Mouse (Mus musculus): Measurements from ENCODE around the gene Drap1. TPM values are rescaled to one million over a fixed set of nuclear protein-coding genes. Genes with fewer than 3 reads are reported as not detected.
"Not testable (repeated sequence)": the region's sequence is repeated elsewhere in the genome, so short reads cannot be mapped to it uniquely, and the experiment has no call there.

Gene Drap1
- polyA plus RNA-seq, 1 experiment, result 138 TPM

DNA sequence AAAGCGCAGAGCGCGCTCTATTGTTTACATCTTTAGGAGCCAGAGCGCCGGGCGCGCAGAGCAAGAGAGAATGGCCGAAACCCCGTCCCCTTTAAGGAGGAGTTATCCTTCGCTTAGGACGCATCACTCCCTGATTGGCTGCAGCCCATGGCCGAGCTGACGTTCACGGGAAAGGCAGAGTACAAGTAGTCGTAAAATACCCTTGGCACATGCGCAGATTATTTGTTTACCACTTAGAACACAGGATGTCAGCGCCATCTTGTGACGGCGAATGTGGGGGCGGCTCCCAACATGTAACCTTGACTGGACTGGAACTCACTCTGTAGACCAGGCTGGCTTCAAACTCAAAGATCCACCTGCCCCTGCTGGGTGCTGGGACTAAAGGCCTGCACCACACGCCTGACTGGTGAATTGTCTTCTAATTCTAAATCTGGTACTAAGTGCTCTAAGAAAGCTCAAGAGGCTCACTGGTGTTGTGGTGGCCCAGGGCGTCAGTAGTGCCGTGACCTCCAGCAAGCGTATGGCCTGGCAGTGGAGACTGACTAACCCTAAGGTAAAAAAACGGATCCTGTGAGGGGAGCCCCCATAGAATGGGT lies 18.1 kb downstream of the Drap1 start:
- not testable (repeated sequence) for H3K4me1 ChIP-seq (ENCODE audit: control insufficient read depth, insufficient read depth, low read length); H3K9me3 ChIP-seq (replicated peaks; ENCODE audit: control insufficient read depth, insufficient read depth, low read length, poor library complexity, severe bottlenecking); H3K27me3 ChIP-seq (ENCODE audit: control insufficient read depth, insufficient read depth, low read length, poor library complexity, severe bottlenecking); H3K36me3 ChIP-seq (ENCODE audit: control insufficient read depth, insufficient read depth, low read length, poor library complexity, severe bottlenecking)
- Histone ChIP-seq H3K27ac (ENCODE audit: insufficient read depth, low read length) (peak overlapping the region; percentile 85), H3K4me3 (ENCODE audit: low read depth, low read length) (peak overlapping the region; percentile 94), H3K9ac (ENCODE audit: low read depth, poor library complexity, severe bottlenecking) (peak overlapping the region; percentile 72)
- peak; percentile 0 for TF ChIP-seq CTCF (IDR thresholded peaks at IDR 0.05; ENCODE audit: low read depth, low read length)

DNA sequence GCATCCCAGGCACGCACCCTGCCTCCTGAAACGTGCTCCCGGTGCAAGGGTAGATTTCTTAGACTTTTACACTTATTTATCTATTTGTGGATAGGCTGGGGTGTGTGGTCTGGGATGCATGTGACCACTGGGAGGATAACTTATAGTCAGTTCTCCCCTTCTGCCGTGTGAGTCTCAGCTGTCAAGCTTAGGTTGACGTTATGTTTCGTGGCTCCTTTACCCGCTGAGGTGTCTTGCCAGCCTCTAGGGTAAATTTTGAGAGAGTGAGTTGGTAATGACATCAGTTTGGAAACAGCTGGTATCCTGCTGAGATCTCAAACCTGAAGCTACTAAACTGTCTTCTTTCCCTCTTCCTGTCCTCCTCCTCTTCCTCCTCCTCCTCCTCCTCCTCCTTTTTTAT lies 18.9 kb downstream of the Drap1 start:
- Histone ChIP-seq H3K4me1 (ENCODE audit: control insufficient read depth, insufficient read depth, low read length) (peaks cover 3% of the 10 kb centered on the region), H3K27me3 (ENCODE audit: control insufficient read depth, insufficient read depth, low read length, poor library complexity, severe bottlenecking) (no peaks in the 10 kb centered on the region), H3K36me3 (ENCODE audit: control insufficient read depth, insufficient read depth, low read length, poor library complexity, severe bottlenecking) (no peaks in the 10 kb centered on the region), H3K9ac (ENCODE audit: low read depth, poor library complexity, severe bottlenecking) (peak overlapping the region; percentile 39), H3K4me3 (ENCODE audit: low read depth, low read length) (peak overlapping the region; percentile 44), H3K27ac (ENCODE audit: insufficient read depth, low read length) (peak overlapping the region; percentile 64), H3K9me3 (replicated peaks; ENCODE audit: control insufficient read depth, insufficient read depth, low read length, poor library complexity, severe bottlenecking) (no peaks in the 10 kb centered on the region)
- TF ChIP-seq CTCF (IDR thresholded peaks at IDR 0.05; ENCODE audit: low read depth, low read length) (no peak), POLR2A (IDR thresholded peaks at IDR 0.05; ENCODE audit: insufficient read depth, low read length) (no peak), EP300 (IDR thresholded peaks at IDR 0.05; ENCODE audit: insufficient read depth, low read depth, low read length) (no peak)

DNA sequence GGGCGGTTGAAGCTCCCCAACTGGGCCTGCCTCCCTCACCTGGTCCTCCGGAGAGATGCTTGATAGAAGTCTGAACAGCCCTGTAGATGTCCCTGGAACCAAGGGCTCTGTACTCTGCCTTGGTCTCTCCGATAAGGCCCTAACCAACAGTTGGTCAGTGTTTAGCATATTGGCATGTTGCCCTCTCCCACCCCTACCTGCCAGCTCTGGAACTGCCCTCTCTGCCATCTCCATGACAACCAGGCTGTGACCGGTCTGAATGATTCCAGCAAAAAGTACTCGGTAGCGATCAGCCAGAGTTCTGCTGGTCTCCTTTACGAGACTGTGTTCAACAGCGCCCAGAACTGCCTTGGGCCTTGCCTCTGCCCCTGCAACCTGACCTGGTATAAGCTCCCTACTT lies 22.5 kb downstream of the Drap1 start, which contains the start of gene Tsga10ip:
Gene Tsga10ip (minus strand): TSS at position 234 of the 400 bp plus-strand sequence.
- H3K36me3 ChIP-seq (ENCODE audit: control insufficient read depth, insufficient read depth, low read length, poor library complexity, severe bottlenecking), result no peaks in the 10 kb centered on the region
- no peaks in the 10 kb centered on the region for H3K9me3 ChIP-seq (replicated peaks; ENCODE audit: control insufficient read depth, insufficient read depth, low read length, poor library complexity, severe bottlenecking)
- no peaks in the 10 kb centered on the region for H3K4me1 ChIP-seq (ENCODE audit: control insufficient read depth, insufficient read depth, low read length)
- no peaks in the 10 kb centered on the region for H3K27me3 ChIP-seq (ENCODE audit: control insufficient read depth, insufficient read depth, low read length, poor library complexity, severe bottlenecking)
- H3K4me3 ChIP-seq (ENCODE audit: low read depth, low read length), result no peak within 1 kb of the TSS
- no peak for TF ChIP-seq CTCF (IDR thresholded peaks at IDR 0.05; ENCODE audit: low read depth, low read length)
- no peak for TF ChIP-seq POLR2A (IDR thresholded peaks at IDR 0.05; ENCODE audit: insufficient read depth, low read length)
- TF ChIP-seq EP300 (IDR thresholded peaks at IDR 0.05; ENCODE audit: insufficient read depth, low read depth, low read length), result no peak
- no peak within 1 kb of the TSS for H3K27ac ChIP-seq (ENCODE audit: insufficient read depth, low read length)
- H3K9ac ChIP-seq (ENCODE audit: low read depth, poor library complexity, severe bottlenecking), result no peak within 1 kb of the TSS

DNA sequence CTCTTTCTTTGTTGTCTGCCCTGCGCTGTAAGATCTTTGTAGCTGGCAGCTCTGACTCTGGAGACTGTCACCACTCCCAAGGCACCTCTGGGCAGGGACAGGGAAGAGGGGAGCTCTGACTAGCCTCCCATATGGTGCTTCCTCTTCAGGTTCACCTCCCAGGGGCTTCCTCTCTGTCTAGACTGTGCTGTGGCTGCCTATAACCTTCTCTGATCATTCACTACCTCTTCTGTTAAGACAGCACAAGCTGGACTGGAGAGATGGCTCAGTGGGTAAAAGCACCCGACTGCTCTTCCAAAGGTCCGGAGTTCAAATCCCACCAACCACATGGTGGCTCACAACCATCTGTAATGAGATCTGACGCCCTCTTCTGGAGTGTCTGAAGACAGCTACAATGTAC lies 23.7 kb downstream of the Drap1 start:
- not testable (repeated sequence) for H3K4me3 ChIP-seq (ENCODE audit: low read depth, low read length); H3K4me1 ChIP-seq (ENCODE audit: control insufficient read depth, insufficient read depth, low read length); H3K9me3 ChIP-seq (replicated peaks; ENCODE audit: control insufficient read depth, insufficient read depth, low read length, poor library complexity, severe bottlenecking); H3K9ac ChIP-seq (ENCODE audit: low read depth, poor library complexity, severe bottlenecking); H3K36me3 ChIP-seq (ENCODE audit: control insufficient read depth, insufficient read depth, low read length, poor library complexity, severe bottlenecking); H3K27me3 ChIP-seq (ENCODE audit: control insufficient read depth, insufficient read depth, low read length, poor library complexity, severe bottlenecking)
- 0 out of 2 replicates have a peak overlapping the region, but pooled peaks have one; percentile 17 for H3K27ac ChIP-seq (ENCODE audit: insufficient read depth, low read length)

DNA sequence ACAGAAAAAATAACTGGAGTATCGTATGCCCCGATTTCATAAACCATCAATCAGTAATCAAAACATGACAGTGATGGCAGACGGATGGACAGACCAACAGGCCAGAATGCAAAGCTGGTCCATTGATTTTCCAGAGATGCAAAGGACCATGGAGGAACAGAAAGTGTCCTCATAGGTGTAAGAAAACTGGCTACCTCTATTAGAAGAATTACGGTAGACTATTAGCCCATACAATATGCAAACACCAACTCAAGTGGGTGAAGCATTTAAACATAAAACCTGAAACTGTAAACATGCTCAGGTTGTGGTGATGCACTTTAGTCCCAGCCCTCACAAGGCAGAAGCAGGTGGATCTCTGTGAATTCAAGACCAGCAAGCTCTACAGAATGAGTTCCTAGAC lies 29.4 kb downstream of the Drap1 start:
- Histone ChIP-seq H3K4me1 (ENCODE audit: control insufficient read depth, insufficient read depth, low read length) (no peaks in the 10 kb centered on the region), H3K9ac (ENCODE audit: low read depth, poor library complexity, severe bottlenecking) (no peak overlapping the region), H3K36me3 (ENCODE audit: control insufficient read depth, insufficient read depth, low read length, poor library complexity, severe bottlenecking) (no peaks in the 10 kb centered on the region), H3K4me3 (ENCODE audit: low read depth, low read length) (no peak overlapping the region), H3K9me3 (replicated peaks; ENCODE audit: control insufficient read depth, insufficient read depth, low read length, poor library complexity, severe bottlenecking) (no peaks in the 10 kb centered on the region), H3K27ac (ENCODE audit: insufficient read depth, low read length) (no peak overlapping the region), H3K27me3 (ENCODE audit: control insufficient read depth, insufficient read depth, low read length, poor library complexity, severe bottlenecking) (no peaks in the 10 kb centered on the region)
- TF ChIP-seq POLR2A (IDR thresholded peaks at IDR 0.05; ENCODE audit: insufficient read depth, low read length) (no peak), EP300 (IDR thresholded peaks at IDR 0.05; ENCODE audit: insufficient read depth, low read depth, low read length) (no peak), CTCF (IDR thresholded peaks at IDR 0.05; ENCODE audit: low read depth, low read length) (no peak)

DNA sequence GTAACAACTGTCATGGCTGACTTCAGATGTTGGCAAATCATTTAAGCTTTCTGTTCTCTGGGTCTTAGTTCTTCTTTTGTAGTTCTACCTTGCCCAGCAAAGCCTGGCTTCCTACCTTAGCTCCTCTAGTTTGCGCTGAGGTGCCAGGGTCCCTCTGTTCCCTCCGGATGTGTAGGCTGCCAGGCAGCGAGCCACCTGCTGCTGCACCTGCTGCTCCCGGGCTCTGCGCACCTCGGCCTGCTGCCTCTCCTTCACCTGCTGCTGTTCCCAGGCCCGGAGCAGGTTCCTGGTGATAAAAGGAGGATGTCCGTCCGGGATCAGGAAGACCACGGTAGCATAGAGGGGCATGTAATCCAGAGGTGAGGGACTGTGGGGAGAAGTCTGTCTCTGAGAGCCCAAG lies 30.6 kb downstream of the Drap1 start:
- Histone ChIP-seq H3K27ac (ENCODE audit: insufficient read depth, low read length) (no peak overlapping the region), H3K27me3 (ENCODE audit: control insufficient read depth, insufficient read depth, low read length, poor library complexity, severe bottlenecking) (no peaks in the 10 kb centered on the region), H3K4me3 (ENCODE audit: low read depth, low read length) (no peak overlapping the region), H3K9ac (ENCODE audit: low read depth, poor library complexity, severe bottlenecking) (no peak overlapping the region), H3K36me3 (ENCODE audit: control insufficient read depth, insufficient read depth, low read length, poor library complexity, severe bottlenecking) (no peaks in the 10 kb centered on the region), H3K9me3 (replicated peaks; ENCODE audit: control insufficient read depth, insufficient read depth, low read length, poor library complexity, severe bottlenecking) (no peaks in the 10 kb centered on the region), H3K4me1 (ENCODE audit: control insufficient read depth, insufficient read depth, low read length) (no peaks in the 10 kb centered on the region)
- no peak for TF ChIP-seq POLR2A (IDR thresholded peaks at IDR 0.05; ENCODE audit: insufficient read depth, low read length)
- TF ChIP-seq CTCF (IDR thresholded peaks at IDR 0.05; ENCODE audit: low read depth, low read length), result no peak
- no peak for TF ChIP-seq EP300 (IDR thresholded peaks at IDR 0.05; ENCODE audit: insufficient read depth, low read depth, low read length)
